Mouse (Mus musculus) T-cell, adult 2 months (primary cell): ENCODE data around the gene Traf3ip3.

ENCODE experiments used
- DNase-seq: peaks from one replicate; pipeline ENCODE4 v3.0.0; 2022; ENCODE audit warnings: low spot score

Gene Traf3ip3

DNA sequence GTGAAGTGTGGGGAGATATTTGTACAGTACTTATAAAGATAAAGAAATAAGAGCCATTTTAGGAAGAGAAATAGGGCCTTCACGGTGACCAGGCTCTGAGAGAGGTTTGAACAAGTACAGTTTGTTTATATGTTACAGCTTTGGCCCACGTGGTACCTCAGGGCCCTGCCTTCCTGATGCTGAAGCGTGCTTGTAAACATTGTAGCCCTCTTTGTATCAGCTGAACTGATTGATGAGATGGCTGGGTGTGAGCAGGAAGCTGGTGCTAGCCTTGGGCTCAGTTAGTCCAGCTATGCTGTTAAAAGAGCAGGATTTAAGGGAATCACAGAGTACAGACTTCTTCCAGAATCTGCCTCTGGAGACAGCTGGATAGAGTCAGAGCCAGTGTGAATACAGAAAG is 42.3 kb downstream of the Traf3ip3 start:
- DNase-seq: peak; percentile 42

- DNase-seq: no peak
These were observed 44.4 kb downstream of the Traf3ip3 start for GRCm38 (mm10) chr1:193157111-193157492.

DNA sequence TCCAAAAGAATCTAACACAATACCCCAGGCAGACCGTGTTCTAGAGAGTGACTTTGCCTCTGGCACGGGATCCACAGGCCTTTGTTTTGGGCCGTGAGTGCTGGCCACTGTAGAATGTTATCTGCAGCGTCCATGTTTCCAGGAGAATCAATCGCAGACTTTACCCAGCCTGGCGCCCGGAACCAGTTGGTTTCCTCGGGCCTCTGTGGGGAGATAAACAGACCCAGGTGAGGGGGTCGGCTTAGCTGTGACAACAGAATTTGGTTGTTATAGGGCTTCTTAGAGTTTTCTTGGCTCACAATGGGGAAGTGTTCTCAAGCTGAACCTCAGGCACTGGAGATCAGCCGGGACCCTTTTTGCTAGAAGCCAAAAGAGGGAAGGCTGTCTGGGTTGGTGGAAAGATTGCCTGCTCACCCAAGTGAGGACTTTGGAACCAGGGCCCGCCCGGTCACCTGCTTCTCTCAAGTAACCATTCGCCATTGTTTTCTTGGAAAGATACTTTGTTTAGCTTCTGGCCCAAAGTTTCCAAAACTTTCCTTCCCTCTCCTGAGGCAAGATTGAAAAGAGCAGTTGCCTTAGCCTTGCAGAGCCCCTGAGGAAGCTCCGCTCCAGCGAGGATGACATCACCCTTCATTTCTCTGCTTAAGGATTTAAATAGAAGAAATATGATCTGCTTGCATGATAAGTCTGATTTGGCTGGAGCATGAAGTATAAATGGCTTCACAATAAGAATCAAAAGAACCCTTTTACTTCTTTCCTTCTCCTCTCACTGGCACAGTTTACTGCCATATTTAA is 45.0 kb downstream of the Traf3ip3 start:
- DNase-seq: no peak

- DNase-seq: no peak
These were observed 47.9 kb downstream of the Traf3ip3 start for GRCm38 (mm10) chr1:193153561-193153960.

- DNase-seq: peak; percentile 64
These were observed 48.6 kb downstream of the Traf3ip3 start, which contains the start of gene Irf6 for GRCm38 (mm10) chr1:193152872-193153271. Gene Irf6, plus strand, starts transcription at chr1:193153111.

DNA sequence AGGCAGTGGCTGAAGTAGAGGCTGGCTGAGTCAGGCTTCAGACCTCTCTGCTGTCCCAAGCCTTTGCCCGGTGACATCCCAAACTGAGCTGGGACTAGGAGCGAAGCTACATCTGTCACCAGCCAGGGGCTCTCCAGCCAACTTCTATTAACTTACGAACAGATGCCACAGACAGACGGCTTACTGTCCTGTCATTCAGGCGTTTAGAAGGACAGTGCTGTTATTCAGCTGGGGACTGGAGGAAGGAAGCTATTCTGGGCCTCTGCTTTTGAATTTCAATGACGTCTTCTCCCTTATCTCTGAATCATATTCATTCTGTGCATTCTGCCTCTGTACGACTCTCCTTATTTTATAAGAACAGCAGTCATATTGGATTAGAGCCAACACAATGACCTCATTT is 50.4 kb downstream of the Traf3ip3 start:
- DNase-seq: no peak

DNA sequence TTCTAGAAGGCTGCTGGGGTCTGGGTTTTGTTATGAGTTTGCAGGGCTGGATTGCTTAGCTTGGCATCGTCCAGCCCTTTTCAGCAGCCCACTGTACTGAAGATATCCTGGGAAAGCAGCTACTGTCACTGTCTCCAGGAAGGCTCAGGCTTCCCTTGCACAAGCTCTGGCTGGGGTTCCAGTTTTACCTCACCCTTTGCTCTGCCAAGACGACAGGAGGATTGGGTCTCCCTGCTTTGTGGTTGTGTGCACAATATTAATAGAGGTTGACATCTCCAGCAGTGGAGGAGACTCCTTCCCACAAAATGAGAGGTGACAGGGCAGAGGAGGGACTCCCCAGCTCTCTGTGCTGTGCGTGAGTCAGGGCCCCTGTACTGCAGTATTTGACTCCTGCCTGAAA is 52.3 kb downstream of the Traf3ip3 start:
- no peak for DNase-seq

DNA sequence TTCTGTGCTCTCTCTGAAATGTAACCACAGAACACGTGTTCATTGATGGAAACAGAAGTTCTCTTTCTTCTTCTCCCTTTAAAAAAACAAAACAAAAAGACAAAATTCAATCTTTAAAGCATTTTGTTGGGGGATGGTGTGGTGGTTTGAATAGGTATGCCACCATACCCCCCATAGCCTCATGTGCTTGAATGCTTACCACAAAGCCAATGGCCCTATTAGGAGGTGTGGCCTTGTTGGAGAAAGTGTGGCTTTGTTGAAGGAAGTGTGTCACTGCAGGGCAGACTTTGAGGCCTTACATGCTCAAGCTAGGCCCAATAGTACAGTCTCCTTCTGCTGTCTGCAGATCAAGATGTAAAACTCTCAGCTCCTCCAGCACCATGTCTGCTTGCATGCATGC is 55.1 kb downstream of the Traf3ip3 start:
- DNase-seq: peak; percentile 41

GRCm38 (mm10) chr1:193145101-193145500 is 56.4 kb downstream of the Traf3ip3 start:
- DNase-seq: no peak

DNA sequence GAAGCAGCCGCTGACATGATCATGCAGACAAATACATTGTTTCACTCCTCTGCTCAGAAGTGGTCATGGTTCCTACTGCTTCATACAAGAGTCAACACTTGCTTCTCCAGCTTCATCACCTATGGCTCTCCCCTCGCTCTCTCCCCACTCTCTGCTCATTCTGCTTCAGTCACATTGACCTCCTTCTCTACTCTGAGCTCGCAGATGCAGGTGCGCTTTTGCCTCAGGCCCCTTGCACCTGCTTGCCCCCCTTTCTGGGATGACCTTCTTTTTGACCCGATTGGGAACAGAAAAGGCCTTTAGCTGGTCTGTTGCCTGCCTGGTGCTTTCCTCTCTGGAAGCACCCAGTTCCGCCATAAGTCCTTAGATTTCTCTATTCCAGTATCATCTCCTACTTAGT is 57.0 kb downstream of the Traf3ip3 start:
- no peak for DNase-seq

DNA sequence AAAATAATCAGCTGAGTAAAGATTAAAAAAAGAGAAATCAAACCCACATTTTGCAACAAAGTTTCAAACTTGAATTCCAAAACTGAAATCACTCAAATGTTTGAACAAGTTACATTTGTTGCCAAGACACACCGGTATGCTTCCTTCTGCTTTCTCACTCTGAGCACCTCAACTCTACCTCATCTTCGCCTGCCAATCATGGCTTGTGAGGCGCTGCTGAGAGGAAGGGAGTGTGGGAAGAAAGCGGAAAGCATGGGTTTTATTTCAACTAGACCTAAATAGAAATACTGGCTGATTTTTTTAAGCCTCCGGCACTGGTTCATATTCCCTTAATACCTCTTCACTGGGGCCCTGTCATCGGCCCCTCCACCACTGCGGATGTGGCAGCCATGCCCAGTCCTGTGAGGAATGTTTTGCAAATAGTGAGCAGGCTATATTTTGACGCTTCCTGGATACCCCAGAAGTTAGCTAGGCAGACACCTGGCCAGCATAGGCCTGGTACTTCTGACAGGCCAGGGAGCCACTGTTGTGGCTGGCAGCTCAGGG is 58.9 kb downstream of the Traf3ip3 start:
- DNase-seq: no peak

GRCm38 (mm10) chr1:193141118-193141517 is 60.4 kb downstream of the Traf3ip3 start:
- no peak for DNase-seq

DNA sequence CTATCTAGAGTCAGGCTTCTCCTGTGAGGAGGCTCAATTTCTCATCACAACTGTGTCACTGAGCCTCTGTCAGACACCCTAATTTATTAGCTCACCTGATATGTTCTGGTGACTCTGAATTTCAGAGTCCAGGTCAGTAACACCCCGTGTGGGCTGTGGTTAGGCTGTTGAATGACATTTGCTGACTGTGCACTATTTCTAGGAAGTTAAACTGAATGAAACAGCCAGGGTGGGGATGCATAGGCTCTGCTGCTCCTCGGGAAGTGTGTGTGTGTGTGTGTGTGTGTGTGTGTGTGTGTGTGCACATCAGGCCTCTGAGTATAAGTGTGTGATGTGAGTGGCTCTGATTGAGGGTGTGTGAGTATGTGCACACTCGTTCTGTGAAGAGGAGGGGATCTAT is 62.8 kb downstream of the Traf3ip3 start:
- DNase-seq: no peak

GRCm38 (mm10) chr1:193138087-193138486 is 63.4 kb downstream of the Traf3ip3 start:
- no peak for DNase-seq

GRCm38 (mm10) chr1:193133726-193134125 is 67.8 kb downstream of the Traf3ip3 start:
- DNase-seq: no peak

DNA sequence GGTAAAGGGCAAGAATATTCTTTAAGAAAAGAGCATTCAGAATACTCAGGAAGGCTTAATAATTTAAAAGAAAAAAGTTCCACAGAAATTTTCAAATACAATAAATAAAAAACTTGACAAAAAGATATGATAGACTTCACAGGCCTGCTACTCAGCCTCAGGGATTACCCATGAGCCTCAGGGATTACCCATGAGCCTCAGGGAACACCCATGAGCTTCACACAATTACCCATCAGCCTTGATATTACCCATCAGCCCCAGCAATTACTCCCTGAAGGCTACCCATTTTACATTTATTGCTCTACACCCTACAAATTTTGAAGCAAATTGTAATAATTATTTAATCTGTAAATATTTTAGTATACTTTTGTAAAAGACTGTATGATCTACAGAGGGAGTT is 69.1 kb downstream of the Traf3ip3 start:
- no peak for DNase-seq

- no peak for DNase-seq
These were observed 70.1 kb downstream of the Traf3ip3 start for GRCm38 (mm10) chr1:193131311-193131948.

- peak; percentile 47 for DNase-seq
These were observed 70.7 kb downstream of the Traf3ip3 start for GRCm38 (mm10) chr1:193130839-193131238.

- peak; percentile 5 for DNase-seq
These were observed 71.1 kb downstream of the Traf3ip3 start for GRCm38 (mm10) chr1:193130456-193130825.

DNA sequence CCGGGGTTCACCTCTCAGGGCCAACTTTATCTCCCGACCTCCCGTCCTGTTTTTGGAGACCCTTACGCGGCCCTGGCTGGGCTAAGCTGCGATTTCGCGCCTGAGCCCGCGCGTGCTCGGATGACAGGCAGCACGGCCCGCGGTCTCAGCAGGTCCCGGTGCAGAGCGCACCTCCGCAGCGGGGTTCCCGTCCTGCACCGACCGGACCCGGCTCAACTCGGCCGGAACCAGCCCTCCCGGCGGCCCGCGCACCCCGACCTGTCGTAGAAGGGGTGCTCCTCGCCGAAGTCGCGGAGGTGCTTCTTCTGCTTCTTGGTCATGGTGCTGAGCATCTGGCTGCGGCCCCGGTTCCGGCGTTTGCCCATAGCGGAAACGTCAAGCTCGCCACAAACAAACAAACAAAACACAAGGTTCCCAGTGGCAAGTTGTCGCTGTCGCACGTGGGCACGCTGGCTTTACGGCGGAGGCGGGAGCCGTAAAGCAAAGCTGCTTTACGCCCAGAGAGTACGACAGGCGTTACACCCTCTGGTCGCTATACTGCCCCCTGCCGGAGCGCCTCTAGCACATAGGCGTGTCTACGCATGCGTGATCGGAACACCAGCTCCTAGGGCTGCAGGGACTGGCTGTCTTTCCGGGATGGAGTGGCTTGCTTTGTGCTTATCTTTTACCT is 71.6 kb downstream of the Traf3ip3 start, which contains the start of gene Diexf:
TSS of gene Diexf (minus strand) at position 487 of the 670 bp plus-strand sequence.
- DNase-seq: peak; percentile 93

- no peak for DNase-seq
These were observed 72.2 kb downstream of the Traf3ip3 start for GRCm38 (mm10) chr1:193129321-193129720.

DNA sequence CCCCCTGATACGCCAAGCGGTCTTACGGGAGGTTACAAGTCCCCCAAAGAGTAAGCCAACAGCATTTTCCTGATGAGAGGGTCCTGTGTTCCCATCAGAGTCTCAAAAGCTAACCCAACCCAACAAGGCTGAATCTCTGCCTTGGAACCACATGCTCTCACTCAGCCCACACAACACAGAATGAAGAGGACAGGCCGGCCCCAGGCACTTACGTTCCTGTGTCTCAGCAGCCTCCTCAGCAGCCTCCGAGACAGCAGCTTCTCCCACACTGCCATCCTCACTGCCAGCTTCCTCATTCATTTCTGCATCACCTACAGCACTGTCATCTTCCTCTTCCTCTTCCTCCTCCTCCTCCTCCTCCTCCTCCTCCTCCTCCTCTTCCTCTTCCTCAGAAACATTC is 73.4 kb downstream of the Traf3ip3 start:
- DNase-seq: no peak

GRCm38 (mm10) chr1:193125835-193126234 is 75.7 kb downstream of the Traf3ip3 start:
- no peak for DNase-seq
